Mouse (Mus musculus): ENCODE measurements at regions not wholly inside any gene's neighbourhood (a gene's known extent, or its start where the extent isn't known, plus 50 kb on each side); places are given as distances from the start of the nearest gene placed in this dataset.

GRCm38 (mm10) chr11:52675022-52675421, 89.4 kb upstream of the Fstl4 start:
- H3K4me1 ChIP-seq = no peaks in the 10 kb centered on the region; the same call in 1 of the 2 replicates
- no peak overlapping the region for H3K27ac ChIP-seq
- WGBS = 27% methylated on average over 6 of the region's 6 CpGs
- H3K4me3 ChIP-seq = no peak overlapping the region
- ATAC-seq (ENCODE audit: low FRiP score, low read depth) = no peak
- no peaks in the 10 kb centered on the region for H3K36me3 ChIP-seq
- H3K4me2 ChIP-seq (replicated peaks) = no peak overlapping the region
- H3K9ac ChIP-seq = no peak overlapping the region
- no peaks in the 10 kb centered on the region for H3K9me3 ChIP-seq
- no peaks in the 10 kb centered on the region for H3K27me3 ChIP-seq

GRCm38 (mm10) chr11:52678259-52678658, 86.2 kb upstream of the Fstl4 start:
- Histone ChIP-seq H3K27me3 (no peaks in the 10 kb centered on the region), H3K4me1 (no peaks in the 10 kb centered on the region; the same call in 1 of the 2 replicates), H3K27ac (no peak overlapping the region), H3K36me3 (no peaks in the 10 kb centered on the region), H3K9me3 (peaks cover 6% of the 10 kb centered on the region), H3K9ac (no peak overlapping the region), H3K4me2 (replicated peaks) (no peak overlapping the region), H3K4me3 (no peak overlapping the region)
- ATAC-seq (ENCODE audit: low FRiP score, low read depth) = no peak
- WGBS = 87% methylated on average over 4 of the region's 4 CpGs

DNA sequence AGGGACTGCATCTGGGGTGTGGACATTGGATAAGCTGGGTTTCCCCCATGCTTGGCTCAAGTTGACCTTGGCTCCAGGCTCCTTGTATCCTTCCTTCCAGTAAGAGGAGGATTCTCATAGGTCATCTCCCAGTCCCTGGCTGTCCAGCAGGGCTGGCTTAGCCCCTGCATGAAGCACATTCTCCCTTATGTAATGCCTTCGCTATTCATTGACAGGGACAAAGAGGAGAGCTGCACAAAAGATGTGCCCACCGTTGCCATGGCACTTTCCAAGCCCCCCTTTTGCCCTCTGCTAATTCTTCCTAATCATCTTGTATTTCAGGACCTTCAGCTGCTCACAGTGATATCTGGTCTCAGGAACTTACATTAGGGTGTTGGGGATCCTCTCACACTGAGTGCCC, 79.0 kb upstream of the Fstl4 start:
- WGBS = 96% methylated on average over 2 of the region's 2 CpGs
- H3K4me3 ChIP-seq = no peak overlapping the region
- peaks cover 11% of the 10 kb centered on the region for H3K9me3 ChIP-seq
- no peak overlapping the region for H3K27ac ChIP-seq
- no peak overlapping the region for H3K4me2 ChIP-seq (replicated peaks)
- no peaks in the 10 kb centered on the region for H3K36me3 ChIP-seq
- no peaks in the 10 kb centered on the region for H3K4me1 ChIP-seq
- H3K9ac ChIP-seq = no peak overlapping the region
- H3K27me3 ChIP-seq = no peaks in the 10 kb centered on the region
- no peak for ATAC-seq (ENCODE audit: low FRiP score, low read depth)

GRCm38 (mm10) chr11:52692701-52693100, 71.7 kb upstream of the Fstl4 start:
- Histone ChIP-seq H3K4me3 (no peak overlapping the region), H3K36me3 (no peaks in the 10 kb centered on the region), H3K27ac (no peak overlapping the region), H3K9ac (no peak overlapping the region), H3K4me2 (replicated peaks) (no peak overlapping the region), H3K4me1 (no peaks in the 10 kb centered on the region), H3K27me3 (0 out of 2 replicates have a peak, but pooled peaks cover 3% of the 10 kb centered on the region), H3K9me3 (peaks cover 5% of the 10 kb centered on the region; the same call in 1 of the 2 replicates)
- ATAC-seq (ENCODE audit: low FRiP score, low read depth) = no peak
- WGBS = 69% methylated on average over 3 of the region's 3 CpGs

- Histone ChIP-seq H3K4me3 (no peak overlapping the region), H3K36me3 (no peaks in the 10 kb centered on the region), H3K9ac (no peak overlapping the region), H3K27me3 (0 out of 2 replicates have a peak, but pooled peaks cover 3% of the 10 kb centered on the region), H3K27ac (no peak overlapping the region), H3K4me2 (replicated peaks) (no peak overlapping the region), H3K9me3 (no peaks in the 10 kb centered on the region), H3K4me1 (no peaks in the 10 kb centered on the region)
- 67% methylated on average over 10 of the region's 10 CpGs for WGBS
- no peak for ATAC-seq (ENCODE audit: low FRiP score, low read depth)
Measured at GRCm38 (mm10) chr11:52701682-52702081, 62.8 kb upstream of the Fstl4 start.

DNA sequence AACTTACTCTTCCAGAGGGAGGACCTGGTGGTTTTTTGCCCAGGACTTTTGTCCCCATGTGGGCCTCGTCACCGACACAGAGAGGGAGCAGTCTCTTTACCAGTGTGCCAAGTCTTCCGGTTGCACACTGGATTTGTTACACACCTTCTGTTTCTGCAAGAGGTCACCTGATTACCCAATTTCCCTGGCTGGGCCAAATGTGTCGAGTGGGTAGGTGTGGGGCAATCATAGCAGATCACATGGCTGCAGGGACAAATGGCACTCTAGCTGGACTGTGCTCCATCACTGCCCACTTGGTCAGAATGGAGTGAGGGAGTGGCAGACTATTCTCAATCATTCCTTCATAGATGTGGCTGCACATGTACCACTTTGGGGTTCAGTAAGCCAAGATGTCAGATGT, 61.0 kb upstream of the Fstl4 start:
- ATAC-seq (ENCODE audit: low FRiP score, low read depth) = no peak
- Histone ChIP-seq H3K36me3 (no peaks in the 10 kb centered on the region), H3K9me3 (no peaks in the 10 kb centered on the region), H3K27me3 (no peaks in the 10 kb centered on the region; the same call in 1 of the 2 replicates), H3K27ac (no peak overlapping the region), H3K4me1 (no peaks in the 10 kb centered on the region), H3K9ac (no peak overlapping the region), H3K4me2 (replicated peaks) (no peak overlapping the region), H3K4me3 (no peak overlapping the region)
- 87% methylated on average over 4 of the region's 4 CpGs for WGBS

Measured in limb, embryonic 13.5 days (tissue).